Mouse (Mus musculus) lung, postnatal 36 days (tissue): ENCODE measurements around the gene Spata13.

Source experiments
- DNase-seq: peaks from one replicate; pipeline ENCODE4 v3.0.0; 2022; ENCODE audit warnings: mixed read lengths

The Spata13 gene

GRCm38 (mm10) chr14:60721938-60722337 lies 88.1 kb downstream of the Spata13 start:
- DNase-seq = no peak

- DNase-seq = no peak
These were observed 92.3 kb downstream of the Spata13 start for GRCm38 (mm10) chr14:60726091-60726490.

- no peak for DNase-seq
These were observed 93.3 kb downstream of the Spata13 start for GRCm38 (mm10) chr14:60727130-60727529.

GRCm38 (mm10) chr14:60732081-60732480 lies 98.3 kb downstream of the Spata13 start:
- DNase-seq = no peak

- peak; percentile 51 for DNase-seq
These were observed 99.0 kb downstream of the Spata13 start for GRCm38 (mm10) chr14:60732787-60733186.

GRCm38 (mm10) chr14:60733706-60734105 lies 99.9 kb downstream of the Spata13 start:
- DNase-seq = no peak

GRCm38 (mm10) chr14:60735206-60735605 lies 101.4 kb downstream of the Spata13 start:
- DNase-seq = no peak

GRCm38 (mm10) chr14:60735848-60736547 lies 102.2 kb downstream of the Spata13 start:
- DNase-seq = no peak

- DNase-seq = peak; percentile 69
These were observed 102.9 kb downstream of the Spata13 start for GRCm38 (mm10) chr14:60736591-60737192.

- no peak for DNase-seq
These were observed 103.4 kb downstream of the Spata13 start for GRCm38 (mm10) chr14:60737202-60737611.

- DNase-seq = peak; percentile 71
These were observed 104.7 kb downstream of the Spata13 start for GRCm38 (mm10) chr14:60738434-60738938.

- no peak for DNase-seq
These were observed 105.4 kb downstream of the Spata13 start for GRCm38 (mm10) chr14:60739155-60739554.

GRCm38 (mm10) chr14:60739616-60740015 lies 105.8 kb downstream of the Spata13 start:
- DNase-seq = peak; percentile 50

- DNase-seq = no peak
These were observed 106.7 kb downstream of the Spata13 start for GRCm38 (mm10) chr14:60740507-60740906.

GRCm38 (mm10) chr14:60741033-60741432 lies 107.2 kb downstream of the Spata13 start:
- DNase-seq = no peak

- DNase-seq = no peak
These were observed 107.7 kb downstream of the Spata13 start for GRCm38 (mm10) chr14:60741490-60741981.

- no peak for DNase-seq
These were observed 109.9 kb downstream of the Spata13 start for GRCm38 (mm10) chr14:60743681-60744080.

- DNase-seq = peak; percentile 74
These were observed 111.4 kb downstream of the Spata13 start for GRCm38 (mm10) chr14:60745201-60745600.

GRCm38 (mm10) chr14:60746141-60746540 lies 112.3 kb downstream of the Spata13 start:
- DNase-seq = no peak

GRCm38 (mm10) chr14:60747154-60747870 lies 113.5 kb downstream of the Spata13 start:
- no peak for DNase-seq

GRCm38 (mm10) chr14:60749880-60750279 lies 116.1 kb downstream of the Spata13 start:
- DNase-seq = no peak

- no peak for DNase-seq
These were observed 117.8 kb downstream of the Spata13 start for GRCm38 (mm10) chr14:60751581-60751980.
